Mouse (Mus musculus) layer of hippocampus, adult 9-10 months (tissue): ENCODE results near the gene Gls.

Experiments
- DNase-seq: peaks from one replicate; pipeline ENCODE4 v3.0.0; 2022; ENCODE audit warnings: low spot score

The Gls gene

GRCm38 (mm10) chr1:52233143-52233713 lies at the start of gene Gls:
Gls (minus strand) TSS chr1:52233232.
- DNase-seq, result peak; percentile 88

DNA sequence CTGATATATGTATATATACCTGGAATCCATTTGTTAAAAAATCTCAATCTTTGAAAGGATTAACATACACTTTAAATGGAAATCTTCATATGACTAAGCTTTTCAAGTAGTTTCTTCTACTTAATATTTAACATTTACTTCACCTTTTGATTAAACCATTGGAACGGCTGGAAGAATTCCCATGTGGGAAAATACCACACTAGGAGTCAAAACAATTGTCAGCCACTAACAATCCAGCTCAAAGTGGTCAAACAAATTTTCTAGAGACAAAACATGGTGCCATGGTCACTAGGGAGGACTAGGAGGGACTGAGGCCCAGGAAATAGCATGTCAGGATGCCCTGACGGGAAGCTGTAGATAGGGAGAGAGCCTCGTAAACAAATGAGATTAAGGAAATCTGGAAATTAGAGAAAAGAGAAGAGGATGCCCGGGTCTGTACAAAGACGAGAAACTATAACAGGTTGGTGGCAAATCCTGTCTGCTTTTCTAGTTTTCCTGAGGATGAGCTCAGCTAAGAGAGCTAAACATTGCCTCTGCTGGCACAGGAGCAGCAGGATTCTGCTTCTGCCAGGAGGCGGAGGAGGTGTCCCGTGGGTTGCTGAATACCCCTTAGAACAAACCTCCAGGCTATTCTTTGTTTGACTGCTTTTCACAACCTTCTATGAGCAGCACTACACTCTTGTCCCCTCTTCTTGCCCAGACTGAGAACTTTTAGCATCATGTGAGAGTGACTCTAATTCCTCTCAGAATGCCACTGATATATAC lies 47.0 kb upstream of the Gls start:
- no peak for DNase-seq

DNA sequence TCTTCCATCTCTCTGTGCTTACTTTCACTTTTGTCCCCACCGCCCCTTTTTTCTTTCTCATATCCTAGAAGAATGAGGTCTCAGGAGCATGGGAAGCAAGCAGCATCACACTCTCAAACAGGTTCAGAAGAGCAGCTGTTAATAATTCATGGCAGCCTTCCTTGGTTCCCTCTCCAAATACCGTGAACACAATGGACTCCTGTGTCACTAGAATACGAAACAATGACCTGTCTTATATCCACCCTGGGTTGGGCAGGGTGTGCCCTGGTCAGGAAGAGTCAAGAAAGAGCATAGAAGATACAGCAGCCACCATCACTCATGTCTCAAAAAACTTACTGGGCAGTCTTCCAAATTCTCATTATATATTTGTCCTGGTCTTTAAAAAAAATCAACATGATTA lies 46.3 kb upstream of the Gls start:
- no peak for DNase-seq

DNA sequence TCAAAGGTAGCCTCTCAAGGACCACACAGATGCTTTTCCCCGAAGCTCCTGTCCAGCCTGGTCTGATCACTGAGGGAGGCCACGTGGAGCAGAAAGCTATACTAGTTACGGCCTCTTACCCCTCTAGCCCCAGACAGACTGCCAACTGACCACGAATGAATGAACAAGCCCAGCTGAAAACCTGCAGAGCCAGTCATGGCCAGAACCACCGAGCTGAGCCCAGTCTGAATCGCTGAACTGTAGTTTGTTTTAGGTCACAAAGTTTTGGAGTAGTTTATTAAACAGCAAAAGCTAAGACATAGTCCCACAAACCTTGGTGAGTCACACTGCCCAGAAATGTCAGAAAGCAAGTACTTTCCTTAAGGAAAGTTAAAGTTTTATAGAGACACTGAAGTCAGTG lies 45.0 kb upstream of the Gls start:
- no peak for DNase-seq

DNA sequence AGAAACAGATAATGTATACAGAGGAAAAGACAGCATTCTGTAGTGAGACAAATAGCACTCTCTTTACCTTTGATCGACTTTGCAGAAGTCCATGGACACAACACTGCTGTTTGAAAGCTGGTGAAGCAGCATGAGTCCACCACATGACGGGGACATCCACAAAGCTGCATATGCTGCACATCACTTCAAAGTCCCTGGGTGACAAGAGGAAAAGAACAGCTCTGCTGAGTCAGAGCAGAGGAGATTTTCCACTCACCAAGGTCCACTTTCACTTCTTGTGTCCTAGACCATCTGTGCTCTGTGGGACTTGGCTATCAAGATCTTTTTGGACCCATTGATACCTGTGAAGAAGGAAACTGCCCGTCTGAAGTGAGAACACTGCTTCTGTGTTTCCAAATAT lies 41.2 kb upstream of the Gls start:
- DNase-seq, result no peak

DNA sequence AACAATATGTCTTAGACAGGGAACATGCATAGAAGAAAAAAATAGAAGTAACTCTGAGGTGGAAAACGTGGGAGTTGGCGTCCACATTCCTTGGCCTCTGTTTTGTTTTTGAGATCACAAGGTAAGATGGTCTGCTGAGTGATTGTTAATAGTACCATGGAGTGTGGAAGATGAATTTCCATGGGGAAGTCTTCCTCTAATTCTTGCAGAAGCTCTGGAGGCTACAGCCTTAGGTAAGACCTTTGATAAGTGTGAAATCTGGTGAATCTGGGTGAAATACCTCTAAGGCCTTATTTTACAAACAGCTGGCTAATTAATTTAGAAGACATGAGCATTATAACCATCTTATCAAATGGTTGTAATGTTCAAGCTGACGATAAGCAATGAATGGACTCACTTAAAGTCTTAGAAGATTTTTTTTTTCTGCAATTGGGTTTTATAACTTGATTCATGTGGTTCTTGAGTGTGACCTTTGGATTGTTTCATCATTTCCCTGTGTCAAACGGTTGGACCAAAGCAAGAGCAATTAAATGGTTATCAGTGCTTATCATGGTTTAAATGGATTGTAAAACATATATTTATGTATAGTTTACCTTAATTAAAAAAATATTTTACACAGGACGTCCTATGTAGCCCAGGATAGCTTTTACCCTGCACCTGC lies 39.1 kb upstream of the Gls start:
- DNase-seq, result no peak

- DNase-seq, result no peak
Observed at GRCm38 (mm10) chr1:52270354-52270753, 37.3 kb upstream of the Gls start.

GRCm38 (mm10) chr1:52269596-52269995 lies 36.6 kb upstream of the Gls start:
- DNase-seq, result no peak

DNA sequence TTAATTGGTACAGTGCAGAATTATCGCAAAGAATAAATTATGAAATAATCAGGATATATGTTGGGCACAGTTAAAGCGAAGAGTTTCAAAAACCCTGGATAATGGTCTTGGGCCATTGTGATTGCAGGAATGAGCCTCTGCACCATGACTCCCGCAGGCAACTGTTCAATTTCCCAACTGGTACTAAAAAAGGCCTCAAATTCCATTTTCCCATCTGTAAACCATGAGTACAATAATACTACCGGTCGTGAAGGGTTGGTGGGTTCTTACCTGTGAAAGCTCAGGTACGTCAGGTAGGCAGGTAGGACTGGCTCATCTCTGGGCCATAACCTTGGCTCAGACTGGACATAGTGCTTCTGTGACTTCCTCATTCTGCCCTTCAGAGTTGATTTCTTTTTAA lies 35.0 kb upstream of the Gls start:
- no peak for DNase-seq

- no peak for DNase-seq
Observed at GRCm38 (mm10) chr1:52267606-52268005, 34.6 kb upstream of the Gls start.

- no peak for DNase-seq
Observed at GRCm38 (mm10) chr1:52265886-52266516, 33.0 kb upstream of the Gls start.

DNA sequence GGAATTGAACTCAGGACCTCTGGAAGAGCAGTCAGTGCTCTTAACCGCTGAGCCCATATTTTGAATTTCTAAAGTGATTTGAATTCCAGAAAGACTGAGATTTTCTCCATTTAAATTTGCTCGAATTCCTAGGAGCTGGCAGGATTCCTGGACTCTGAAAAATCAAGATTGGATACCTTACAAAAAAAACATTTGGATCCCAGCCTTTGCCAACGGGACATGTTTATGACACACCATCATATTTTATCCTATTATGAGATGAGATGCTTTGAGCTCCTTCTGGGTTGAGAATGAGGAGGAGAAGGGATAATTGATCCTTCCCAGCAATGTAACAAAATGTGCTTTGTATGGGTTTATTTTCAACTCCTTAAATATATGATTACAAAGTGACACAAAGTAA lies 31.3 kb upstream of the Gls start:
- DNase-seq, result no peak

- no peak for DNase-seq
Observed at GRCm38 (mm10) chr1:52260354-52261090, 27.5 kb upstream of the Gls start.

DNA sequence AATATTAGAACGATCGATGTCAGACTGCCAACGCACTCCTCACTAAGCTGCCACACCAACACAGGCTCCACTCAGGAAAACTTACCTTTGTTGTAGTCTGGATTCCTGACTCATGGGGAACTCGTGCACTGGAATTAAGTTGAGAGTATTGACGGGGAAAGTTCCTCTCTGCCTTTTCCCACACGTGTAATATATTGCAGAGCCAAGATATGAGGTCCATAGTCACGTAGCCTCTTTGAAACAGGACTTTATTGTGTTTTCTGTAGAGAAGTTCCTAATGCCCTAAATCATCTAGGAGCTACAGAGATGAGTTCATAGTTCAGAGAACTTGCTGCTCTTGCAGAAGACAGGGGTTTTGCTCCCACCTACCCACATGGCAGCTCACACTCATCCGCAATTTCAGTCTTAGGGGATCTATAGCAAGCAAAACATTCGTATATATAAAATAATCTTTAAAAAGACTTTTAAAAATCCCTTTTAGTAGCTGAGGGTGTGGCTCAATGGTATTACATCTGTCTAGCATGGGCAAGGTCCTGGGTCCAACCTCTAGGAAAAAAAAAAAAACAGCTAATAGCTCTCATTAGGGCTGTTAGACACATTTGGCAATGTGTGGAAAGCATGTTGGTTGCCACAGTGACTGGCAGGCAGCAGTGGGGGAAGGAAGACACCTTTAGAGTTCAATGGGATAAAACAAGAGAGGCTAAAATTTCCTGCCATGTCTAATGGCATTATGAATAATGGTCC lies 25.1 kb upstream of the Gls start:
- DNase-seq, result no peak

- DNase-seq, result no peak
Observed at GRCm38 (mm10) chr1:52256916-52257315, 23.9 kb upstream of the Gls start.

GRCm38 (mm10) chr1:52256194-52256593 lies 23.2 kb upstream of the Gls start:
- no peak for DNase-seq

- DNase-seq, result no peak
Observed at GRCm38 (mm10) chr1:52254411-52254810, 21.4 kb upstream of the Gls start.

- no peak for DNase-seq
Observed at GRCm38 (mm10) chr1:52253386-52253785, 20.4 kb upstream of the Gls start.

- DNase-seq, result no peak
Observed at GRCm38 (mm10) chr1:52252447-52252846, 19.4 kb upstream of the Gls start.

DNA sequence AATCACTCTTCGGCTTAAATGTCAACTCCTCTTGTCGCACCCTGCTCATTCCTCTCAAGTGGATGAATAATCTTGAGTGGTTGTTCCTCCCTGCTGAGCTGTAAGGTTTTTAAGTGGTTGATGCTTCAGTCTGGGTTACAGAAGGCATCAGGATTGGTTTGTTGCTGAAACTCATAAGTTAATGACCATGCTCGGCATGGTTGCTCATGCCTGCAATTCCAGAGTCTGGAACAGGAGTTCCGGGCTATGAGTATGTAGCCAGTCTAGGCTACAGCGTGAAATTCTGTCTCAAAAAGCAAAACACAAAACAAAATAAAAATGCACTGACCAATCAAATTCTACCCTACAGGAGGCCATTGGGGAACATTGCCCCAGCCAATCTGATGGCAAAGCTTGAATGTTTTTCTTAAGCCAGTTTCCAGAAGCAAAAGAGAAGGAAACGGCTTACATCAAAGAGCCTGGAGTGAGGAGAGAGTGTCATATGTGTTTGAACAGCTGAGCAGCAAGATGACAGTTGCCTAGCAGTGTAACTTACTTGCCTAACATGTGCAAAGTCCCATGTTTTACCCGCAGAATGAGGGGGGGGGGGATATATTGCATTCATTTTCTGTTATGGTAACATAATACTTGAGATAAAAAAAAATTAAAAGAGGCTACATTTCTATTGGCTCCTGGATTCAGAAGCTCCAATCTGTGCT lies 18.2 kb upstream of the Gls start:
- DNase-seq, result no peak
